Mouse (Mus musculus): Measurements from ENCODE around the gene Apbb2. TPM values are rescaled to one million over a fixed set of nuclear protein-coding genes. Genes with fewer than 3 reads are reported as not detected.

Gene Apbb2
- polyA plus RNA-seq, 1 experiment from 2014 or later: 115 TPM

GRCm38 (mm10) chr5:66398530-66399263, 219.9 kb downstream of the Apbb2 start:
- Histone ChIP-seq H3K4me2 (no peak overlapping the region), H3K27me3 (replicated peaks) (no peaks in the 10 kb centered on the region), H3K4me1 (peaks cover 9% of the 10 kb centered on the region), H3K4me3 (no peak overlapping the region), H3K9ac (no peak overlapping the region), H3K9me3 (no peaks in the 10 kb centered on the region), H3K27ac (no peak overlapping the region), H3K36me3 (replicated peaks) (no peaks in the 10 kb centered on the region)
- ATAC-seq (replicated peaks): no peak
- 88% methylated on average over 5 of the region's 5 CpGs for WGBS

DNA sequence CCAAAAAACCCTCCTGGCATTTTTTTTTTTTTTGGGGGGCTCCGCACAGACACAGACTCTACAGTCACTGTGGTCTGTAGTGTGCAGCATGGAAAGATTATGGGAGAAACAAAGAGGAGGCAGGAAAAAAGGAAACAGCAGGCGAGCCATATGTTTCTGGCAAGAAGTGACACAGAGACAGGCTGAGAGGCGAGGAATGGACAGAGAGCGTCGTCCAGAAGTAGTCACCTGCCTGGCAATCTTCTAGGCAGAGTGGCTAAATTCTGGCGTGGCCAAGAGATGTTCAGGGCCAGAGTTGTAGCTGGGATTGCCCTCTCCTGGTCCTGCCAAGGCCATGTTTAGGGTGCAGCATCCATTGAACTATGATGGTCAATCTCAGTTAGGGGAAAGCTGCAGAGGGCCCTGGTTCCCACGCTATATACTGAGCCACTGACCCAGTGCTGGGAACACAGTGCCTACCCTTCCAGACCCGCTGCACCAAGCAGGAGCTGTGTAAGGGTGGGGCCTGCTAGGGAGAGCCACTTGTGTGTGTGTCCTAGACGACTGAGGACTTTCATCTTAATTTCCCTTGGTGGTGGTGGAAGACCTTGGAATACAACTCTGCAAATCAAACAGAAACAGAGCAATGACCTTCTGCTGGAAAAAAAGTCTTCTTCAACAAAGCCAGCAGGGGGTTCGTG, 224.7 kb downstream of the Apbb2 start:
- H3K27ac ChIP-seq: no peak overlapping the region
- peaks cover 8% of the 10 kb centered on the region; the same call in 1 of the 2 replicates for H3K4me1 ChIP-seq
- H3K27me3 ChIP-seq (replicated peaks): no peaks in the 10 kb centered on the region
- ATAC-seq (replicated peaks): 0 out of 2 replicates have a peak, but pooled peaks have one; percentile 46
- 81% methylated on average over 10 of the region's 10 CpGs for WGBS
- no peak overlapping the region for H3K4me3 ChIP-seq
- H3K4me2 ChIP-seq: no peak overlapping the region
- no peaks in the 10 kb centered on the region for H3K9me3 ChIP-seq
- H3K36me3 ChIP-seq (replicated peaks): no peaks in the 10 kb centered on the region
- H3K9ac ChIP-seq: no peak overlapping the region

- H3K4me2 ChIP-seq: no peak overlapping the region
- 56% methylated on average over 18 of the region's 18 CpGs for WGBS
- no peak overlapping the region for H3K9ac ChIP-seq
- no peak overlapping the region for H3K4me3 ChIP-seq
- H3K36me3 ChIP-seq (replicated peaks): no peaks in the 10 kb centered on the region
- H3K27ac ChIP-seq: no peak overlapping the region
- ATAC-seq (replicated peaks): no peak
- H3K9me3 ChIP-seq: no peaks in the 10 kb centered on the region
- H3K4me1 ChIP-seq: peaks cover 15% of the 10 kb centered on the region
- no peaks in the 10 kb centered on the region for H3K27me3 ChIP-seq (replicated peaks)
Measured at GRCm38 (mm10) chr5:66392861-66393529, 225.6 kb downstream of the Apbb2 start.

- Histone ChIP-seq H3K9ac (no peak overlapping the region), H3K4me2 (no peak overlapping the region), H3K36me3 (replicated peaks) (no peaks in the 10 kb centered on the region), H3K9me3 (no peaks in the 10 kb centered on the region), H3K27me3 (replicated peaks) (no peaks in the 10 kb centered on the region), H3K4me3 (no peak overlapping the region), H3K27ac (no peak overlapping the region), H3K4me1 (peaks cover 25% of the 10 kb centered on the region)
- no peak for ATAC-seq (replicated peaks)
- 65% methylated on average over 11 of the region's 11 CpGs for WGBS
Measured at GRCm38 (mm10) chr5:66391771-66392170, 226.8 kb downstream of the Apbb2 start.

GRCm38 (mm10) chr5:66391299-66391698, 227.3 kb downstream of the Apbb2 start:
- no peak overlapping the region for H3K27ac ChIP-seq
- no peaks in the 10 kb centered on the region for H3K36me3 ChIP-seq (replicated peaks)
- H3K4me3 ChIP-seq: no peak overlapping the region
- H3K9me3 ChIP-seq: no peaks in the 10 kb centered on the region
- H3K4me1 ChIP-seq: peaks cover 28% of the 10 kb centered on the region
- no peak overlapping the region for H3K4me2 ChIP-seq
- 79% methylated on average over 5 of the region's 5 CpGs for WGBS
- ATAC-seq (replicated peaks): no peak
- H3K9ac ChIP-seq: no peak overlapping the region
- H3K27me3 ChIP-seq (replicated peaks): no peaks in the 10 kb centered on the region

GRCm38 (mm10) chr5:66390567-66390966, 228.0 kb downstream of the Apbb2 start:
- Histone ChIP-seq H3K4me1 (peaks cover 30% of the 10 kb centered on the region), H3K4me3 (no peak overlapping the region), H3K9me3 (no peaks in the 10 kb centered on the region), H3K9ac (no peak overlapping the region), H3K27ac (no peak overlapping the region), H3K4me2 (no peak overlapping the region), H3K27me3 (replicated peaks) (no peaks in the 10 kb centered on the region), H3K36me3 (replicated peaks) (no peaks in the 10 kb centered on the region)
- 84% methylated on average over 6 of the region's 6 CpGs for WGBS
- no peak for ATAC-seq (replicated peaks)

DNA sequence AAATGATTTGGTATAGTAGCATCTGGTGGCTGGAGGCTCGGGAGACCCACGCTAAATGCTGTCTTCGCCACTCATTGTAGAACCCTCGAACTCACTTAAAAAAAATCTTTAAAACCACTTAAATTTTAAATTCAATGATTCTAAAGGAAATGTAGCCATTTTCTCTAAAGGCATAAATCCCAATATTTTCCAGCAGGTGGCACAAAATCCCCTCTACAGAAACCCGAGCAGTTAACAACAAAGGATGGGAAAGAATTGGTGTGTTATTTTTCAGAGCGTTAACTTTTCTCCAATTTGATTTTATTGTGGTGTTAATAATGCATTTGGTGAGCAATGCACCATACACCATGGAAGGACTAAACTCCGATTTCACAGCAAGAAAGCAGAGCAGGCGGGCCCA, 231.1 kb downstream of the Apbb2 start:
- no peak overlapping the region for H3K4me2 ChIP-seq
- H3K27me3 ChIP-seq (replicated peaks): no peaks in the 10 kb centered on the region

GRCm38 (mm10) chr5:66385636-66386035, 232.9 kb downstream of the Apbb2 start:
- H3K4me1 ChIP-seq: peaks cover 29% of the 10 kb centered on the region
- 40% methylated on average over 3 of the region's 3 CpGs for WGBS
- no peaks in the 10 kb centered on the region for H3K27me3 ChIP-seq (replicated peaks)
- H3K4me2 ChIP-seq: no peak overlapping the region
- no peaks in the 10 kb centered on the region for H3K9me3 ChIP-seq
- no peak overlapping the region for H3K9ac ChIP-seq
- peak overlapping the region; percentile 20; the same call in 1 of the 2 replicates for H3K27ac ChIP-seq
- no peak for ATAC-seq (replicated peaks)
- H3K36me3 ChIP-seq (replicated peaks): no peaks in the 10 kb centered on the region
- H3K4me3 ChIP-seq: no peak overlapping the region

More for the DNA sequence above, 231.1 kb downstream of the Apbb2 start:
- Histone ChIP-seq H3K36me3 (replicated peaks) (no peaks in the 10 kb centered on the region), H3K9ac (no peak overlapping the region), H3K27ac (peak overlapping the region; percentile 54), H3K9me3 (no peaks in the 10 kb centered on the region), H3K4me1 (peaks cover 34% of the 10 kb centered on the region), H3K4me3 (no peak overlapping the region)
- ATAC-seq (replicated peaks): peak; percentile 24; the same call in 1 of the 2 replicates
- 51% methylated on average over 8 of the region's 8 CpGs for WGBS

- 68% methylated on average over 6 of the region's 6 CpGs for WGBS
- Histone ChIP-seq H3K36me3 (replicated peaks) (no peaks in the 10 kb centered on the region), H3K9ac (no peak overlapping the region), H3K4me3 (no peak overlapping the region), H3K27me3 (replicated peaks) (no peaks in the 10 kb centered on the region), H3K27ac (peak overlapping the region; percentile 20; the same call in 1 of the 2 replicates), H3K4me1 (peaks cover 29% of the 10 kb centered on the region), H3K4me2 (no peak overlapping the region), H3K9me3 (no peaks in the 10 kb centered on the region)
- ATAC-seq (replicated peaks): peak; percentile 43; the same call in 1 of the 2 replicates
Measured at GRCm38 (mm10) chr5:66384806-66385446, 233.7 kb downstream of the Apbb2 start.

- Histone ChIP-seq H3K9ac (no peak overlapping the region), H3K27ac (no peak overlapping the region), H3K4me1 (peaks cover 29% of the 10 kb centered on the region), H3K4me3 (no peak overlapping the region), H3K4me2 (no peak overlapping the region), H3K9me3 (no peaks in the 10 kb centered on the region), H3K36me3 (replicated peaks) (no peaks in the 10 kb centered on the region), H3K27me3 (replicated peaks) (no peaks in the 10 kb centered on the region)
- whole genome bisulfite sequencing: 83% methylated on average over 5 of the region's 5 CpGs
- ATAC-seq (replicated peaks): no peak
Measured at GRCm38 (mm10) chr5:66384114-66384513, 234.5 kb downstream of the Apbb2 start.

DNA sequence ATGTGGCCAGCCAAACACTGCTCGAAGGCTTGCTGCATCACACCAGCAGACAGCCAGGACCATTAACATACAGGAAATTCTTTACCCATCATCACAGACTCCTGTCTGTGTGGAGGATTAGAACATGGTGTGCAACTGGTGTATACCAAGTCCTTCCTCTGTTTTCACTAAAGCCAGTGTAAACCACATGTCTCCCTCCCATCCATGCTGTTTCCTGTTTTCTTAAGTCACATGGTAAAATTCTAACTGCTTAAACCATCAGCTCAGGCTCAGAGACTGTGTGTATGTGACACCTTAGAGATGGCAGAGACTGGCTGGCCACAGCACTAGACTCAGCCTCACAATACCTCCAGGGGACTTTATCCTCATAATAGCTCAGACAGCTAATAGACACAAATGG, 236.5 kb downstream of the Apbb2 start:
- no peak overlapping the region for H3K4me3 ChIP-seq
- H3K27me3 ChIP-seq (replicated peaks): no peaks in the 10 kb centered on the region
- peaks cover 14% of the 10 kb centered on the region for H3K4me1 ChIP-seq
- no peak overlapping the region for H3K4me2 ChIP-seq
- no peak for ATAC-seq (replicated peaks)
- H3K27ac ChIP-seq: no peak overlapping the region
- no peaks in the 10 kb centered on the region for H3K9me3 ChIP-seq
- WGBS: 81% methylated on average over 1 of the region's 1 CpGs
- no peak overlapping the region for H3K9ac ChIP-seq
- no peaks in the 10 kb centered on the region for H3K36me3 ChIP-seq (replicated peaks)

DNA sequence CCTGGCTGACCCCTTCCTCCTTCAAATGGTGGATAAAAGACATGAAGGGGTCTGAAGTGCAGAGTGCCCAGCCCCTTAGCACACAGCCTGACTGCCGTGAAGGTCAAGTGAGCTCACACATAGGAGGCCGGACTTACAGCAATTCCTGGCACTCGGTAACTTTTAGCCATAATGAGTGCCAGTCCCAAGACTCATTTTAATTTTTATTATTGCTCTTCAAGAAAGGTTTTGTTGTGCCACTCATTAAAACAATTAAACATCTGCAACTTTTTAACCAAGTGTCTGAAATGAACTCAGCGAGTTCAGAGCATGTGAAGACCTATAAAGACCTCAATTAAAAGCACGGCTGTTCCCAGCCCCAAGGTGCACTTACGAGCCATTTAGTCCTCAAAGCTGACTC, 239.6 kb downstream of the Apbb2 start:
- Histone ChIP-seq H3K36me3 (replicated peaks) (no peaks in the 10 kb centered on the region), H3K4me2 (no peak overlapping the region), H3K4me1 (0 out of 2 replicates have a peak, but pooled peaks cover under 1% of the 10 kb centered on the region), H3K9ac (no peak overlapping the region), H3K27me3 (replicated peaks) (no peaks in the 10 kb centered on the region), H3K4me3 (no peak overlapping the region), H3K9me3 (no peaks in the 10 kb centered on the region), H3K27ac (no peak overlapping the region)
- WGBS: 79% methylated on average over 6 of the region's 6 CpGs
- ATAC-seq (replicated peaks): no peak

Data from midbrain, embryonic 15.5 days (tissue).